Mouse (Mus musculus): Measurements from ENCODE around the gene Bbs9. TPM values are rescaled to one million over a fixed set of nuclear protein-coding genes. Genes with fewer than 3 reads are reported as not detected.

Bbs9 gene
- polyA plus RNA-seq, 1 experiment from 2014 or later, result 3.2 TPM

- 54% methylated on average over 3 of the region's 3 CpGs for WGBS (ENCODE audit: insufficient replicate concordance)
- DNase-seq, result no peak
These were observed 170.9 kb downstream of the Bbs9 start for GRCm38 (mm10) chr9:22646461-22646860.

DNA sequence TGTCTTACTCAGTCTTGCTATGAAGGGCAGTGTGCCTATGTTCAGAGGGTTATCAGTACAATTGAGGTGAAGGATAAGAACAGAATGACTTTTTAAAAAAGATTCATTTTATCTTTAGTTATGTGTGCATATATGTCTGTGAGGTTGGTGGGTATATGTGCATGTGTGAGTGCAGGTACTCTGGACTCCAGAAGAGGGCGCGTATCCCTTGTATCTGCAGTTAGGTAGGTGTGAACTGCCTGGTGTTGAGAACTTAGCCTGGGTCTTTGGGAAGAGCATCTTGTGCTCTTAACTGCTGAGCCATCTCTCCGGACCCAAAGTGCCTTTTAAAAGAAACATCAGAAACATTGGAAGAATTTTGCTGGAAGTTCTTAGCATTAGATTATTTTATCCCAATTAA is 172.6 kb downstream of the Bbs9 start:
- H3K4me3 ChIP-seq (replicated peaks), result no peak overlapping the region
- no peaks in the 10 kb centered on the region for H3K27me3 ChIP-seq
- no peaks in the 10 kb centered on the region for H3K36me3 ChIP-seq
- no peak overlapping the region for H3K27ac ChIP-seq
- no peak for ATAC-seq (ENCODE audit: low read depth)
- H3K4me2 ChIP-seq, result no peak overlapping the region
- 91% methylated on average over 3 of the region's 3 CpGs for WGBS (ENCODE audit: insufficient replicate concordance)
- H3K9ac ChIP-seq, result no peak overlapping the region
- no peaks in the 10 kb centered on the region; the same call in 1 of the 2 replicates for H3K4me1 ChIP-seq (replicated peaks)
- DNase-seq, result no peak
- 0 out of 2 replicates have a peak, but pooled peaks cover 4% of the 10 kb centered on the region for H3K9me3 ChIP-seq (replicated peaks)

More at GRCm38 (mm10) chr9:22646461-22646860, 170.9 kb downstream of the Bbs9 start:
- no peak overlapping the region for H3K4me3 ChIP-seq (replicated peaks)
- no peaks in the 10 kb centered on the region for H3K27me3 ChIP-seq
- no peak for ATAC-seq (ENCODE audit: low read depth)
- H3K36me3 ChIP-seq, result no peaks in the 10 kb centered on the region
- H3K4me1 ChIP-seq (replicated peaks), result no peaks in the 10 kb centered on the region; the same call in 1 of the 2 replicates
- no peak overlapping the region for H3K9ac ChIP-seq
- H3K4me2 ChIP-seq, result no peak overlapping the region
- no peak overlapping the region for H3K27ac ChIP-seq
- 0 out of 2 replicates have a peak, but pooled peaks cover under 1% of the 10 kb centered on the region for H3K9me3 ChIP-seq (replicated peaks)

GRCm38 (mm10) chr9:22649606-22650005 is 174.1 kb downstream of the Bbs9 start:
- ATAC-seq (ENCODE audit: low read depth), result no peak

DNA sequence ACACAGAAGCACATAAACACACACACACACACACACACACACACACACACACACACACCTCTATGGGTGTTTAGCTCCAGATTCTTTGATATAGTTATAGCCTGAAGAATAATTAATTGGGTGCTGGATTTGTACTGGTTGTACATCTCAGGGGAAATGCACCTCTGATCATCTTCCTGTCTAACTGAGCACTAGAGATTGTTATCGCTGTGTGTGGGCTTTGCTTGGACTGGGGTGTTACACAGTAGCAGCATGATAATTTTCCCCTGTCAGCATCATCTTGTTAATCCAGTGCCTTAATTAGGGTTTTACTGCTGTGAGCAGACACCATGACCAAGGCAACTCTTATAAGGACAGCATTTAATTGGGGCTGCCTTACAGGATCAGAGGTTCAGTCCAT is 175.3 kb downstream of the Bbs9 start:
- 72% methylated on average over 1 of the region's 1 CpGs for whole genome bisulfite sequencing (ENCODE audit: insufficient replicate concordance)
- DNase-seq, result no peak
- no peak for ATAC-seq (ENCODE audit: low read depth)

More at GRCm38 (mm10) chr9:22649606-22650005, 174.1 kb downstream of the Bbs9 start:
- H3K9ac ChIP-seq, result no peak overlapping the region
- H3K4me3 ChIP-seq (replicated peaks), result no peak overlapping the region
- no peak for DNase-seq
- H3K36me3 ChIP-seq, result no peaks in the 10 kb centered on the region
- 0 out of 2 replicates have a peak, but pooled peaks cover 4% of the 10 kb centered on the region for H3K9me3 ChIP-seq (replicated peaks)
- no peaks in the 10 kb centered on the region; the same call in 1 of the 2 replicates for H3K4me1 ChIP-seq (replicated peaks)
- no peak overlapping the region for H3K4me2 ChIP-seq
- H3K27me3 ChIP-seq, result no peaks in the 10 kb centered on the region
- H3K27ac ChIP-seq, result no peak overlapping the region
- 36% methylated on average over 10 of the region's 10 CpGs for WGBS (ENCODE audit: insufficient replicate concordance)

DNA sequence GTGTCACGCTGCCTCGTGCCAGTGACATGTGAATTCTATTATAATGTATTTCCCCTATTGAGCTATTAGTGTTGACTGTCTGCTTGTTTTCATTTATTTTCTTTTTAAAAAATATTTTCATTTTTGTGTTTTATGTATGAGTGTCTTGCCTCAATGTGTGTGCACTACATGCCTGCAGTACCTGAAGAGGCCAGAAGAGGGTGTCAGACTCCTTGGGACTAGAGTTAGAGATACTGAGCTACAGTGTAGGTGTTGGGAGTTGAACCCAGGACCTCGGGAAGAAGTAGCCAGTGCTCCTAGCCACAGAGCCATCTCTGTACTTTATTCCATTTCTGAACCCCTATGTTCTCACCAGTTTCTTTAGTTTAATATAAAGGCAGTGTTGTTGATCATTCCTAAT is 176.1 kb downstream of the Bbs9 start:
- Histone ChIP-seq H3K9me3 (replicated peaks) (0 out of 2 replicates have a peak, but pooled peaks cover 4% of the 10 kb centered on the region), H3K36me3 (no peaks in the 10 kb centered on the region), H3K4me2 (no peak overlapping the region), H3K4me1 (replicated peaks) (no peaks in the 10 kb centered on the region), H3K27ac (no peak overlapping the region), H3K9ac (no peak overlapping the region), H3K4me3 (replicated peaks) (no peak overlapping the region), H3K27me3 (no peaks in the 10 kb centered on the region)
- ATAC-seq (ENCODE audit: low read depth), result no peak
- DNase-seq, result no peak
- WGBS (ENCODE audit: insufficient replicate concordance), result 85% methylated on average over 3 of the region's 3 CpGs

More for the DNA sequence above, 175.3 kb downstream of the Bbs9 start:
- Histone ChIP-seq H3K27ac (no peak overlapping the region), H3K4me1 (replicated peaks) (no peaks in the 10 kb centered on the region; the same call in 1 of the 2 replicates), H3K4me3 (replicated peaks) (no peak overlapping the region), H3K36me3 (no peaks in the 10 kb centered on the region), H3K4me2 (no peak overlapping the region), H3K9ac (no peak overlapping the region), H3K9me3 (replicated peaks) (0 out of 2 replicates have a peak, but pooled peaks cover 4% of the 10 kb centered on the region), H3K27me3 (no peaks in the 10 kb centered on the region)

- Histone ChIP-seq H3K9me3 (replicated peaks) (0 out of 2 replicates have a peak, but pooled peaks cover 4% of the 10 kb centered on the region), H3K36me3 (no peaks in the 10 kb centered on the region), H3K9ac (no peak overlapping the region), H3K4me2 (no peak overlapping the region), H3K27ac (no peak overlapping the region), H3K4me1 (replicated peaks) (no peaks in the 10 kb centered on the region), H3K4me3 (replicated peaks) (no peak overlapping the region), H3K27me3 (no peaks in the 10 kb centered on the region)
- DNase-seq, result no peak
- 61% methylated on average over 11 of the region's 11 CpGs for WGBS (ENCODE audit: insufficient replicate concordance)
- ATAC-seq (ENCODE audit: low read depth), result no peak
These were observed 179.3 kb downstream of the Bbs9 start for GRCm38 (mm10) chr9:22654726-22655393.

DNA sequence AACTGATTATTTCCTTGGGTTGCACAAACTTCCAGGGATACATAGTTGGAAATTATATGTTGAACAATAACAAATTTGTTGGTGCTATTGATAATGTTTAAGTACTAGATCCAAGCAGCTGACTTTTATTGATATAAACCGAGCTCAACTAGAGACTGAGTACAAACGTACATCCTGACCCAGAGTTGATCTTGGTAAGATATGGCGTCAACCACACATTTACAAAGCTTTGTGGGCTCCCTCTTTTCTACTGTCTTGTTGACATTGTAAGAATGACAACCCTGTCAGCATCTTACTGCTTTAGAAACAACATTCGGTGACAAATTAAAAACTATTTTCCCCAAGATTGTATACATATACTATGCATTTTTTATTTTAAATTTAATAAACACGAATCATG is 181.7 kb downstream of the Bbs9 start:
- no peaks in the 10 kb centered on the region for H3K4me1 ChIP-seq (replicated peaks)
- no peak overlapping the region for H3K4me2 ChIP-seq
- ATAC-seq (ENCODE audit: low read depth), result no peak
- DNase-seq, result no peak
- H3K27me3 ChIP-seq, result no peaks in the 10 kb centered on the region
- H3K4me3 ChIP-seq (replicated peaks), result no peak overlapping the region
- no peaks in the 10 kb centered on the region for H3K36me3 ChIP-seq
- no peak overlapping the region for H3K27ac ChIP-seq
- H3K9ac ChIP-seq, result no peak overlapping the region
- WGBS (ENCODE audit: insufficient replicate concordance), result 62% methylated on average over 5 of the region's 5 CpGs
- H3K9me3 ChIP-seq (replicated peaks), result no peaks in the 10 kb centered on the region

DNA sequence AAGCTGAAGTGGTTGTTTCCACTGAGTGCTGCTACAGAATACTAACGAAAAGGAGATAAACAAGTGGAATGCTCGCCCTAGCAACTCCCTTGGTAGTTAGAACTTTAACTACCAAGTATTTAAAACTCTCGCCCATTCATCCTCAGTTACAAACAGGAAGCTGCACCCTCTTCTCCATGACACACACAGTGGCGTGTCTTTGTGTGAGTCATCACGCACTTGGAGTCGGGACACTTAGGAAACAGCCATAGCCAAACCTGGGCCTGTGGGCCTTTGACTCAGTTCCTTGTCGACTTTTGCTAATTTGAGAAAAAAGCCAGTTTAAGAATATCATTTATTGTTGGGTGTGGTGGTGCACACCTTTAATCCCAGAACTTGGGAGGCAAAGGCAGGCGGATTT is 189.6 kb downstream of the Bbs9 start:
- H3K36me3 ChIP-seq, result no peaks in the 10 kb centered on the region

GRCm38 (mm10) chr9:22672937-22673336 is 197.4 kb downstream of the Bbs9 start:
- no peak overlapping the region for H3K27ac ChIP-seq
- no peaks in the 10 kb centered on the region for H3K9me3 ChIP-seq (replicated peaks)
- no peak overlapping the region for H3K4me2 ChIP-seq
- no peak overlapping the region for H3K9ac ChIP-seq
- ATAC-seq (ENCODE audit: low read depth) (no peak), DNase-seq (no peak)
- 38% methylated on average over 2 of the region's 2 CpGs for WGBS (ENCODE audit: insufficient replicate concordance)
- H3K4me3 ChIP-seq (replicated peaks), result no peak overlapping the region
- H3K36me3 ChIP-seq, result no peaks in the 10 kb centered on the region
- H3K27me3 ChIP-seq, result no peaks in the 10 kb centered on the region
- peaks cover 2% of the 10 kb centered on the region; the same call in 1 of the 2 replicates for H3K4me1 ChIP-seq (replicated peaks)

More for the DNA sequence above, 189.6 kb downstream of the Bbs9 start:
- H3K4me2 ChIP-seq, result no peak overlapping the region
- WGBS (ENCODE audit: insufficient replicate concordance), result 68% methylated on average over 8 of the region's 8 CpGs
- no peaks in the 10 kb centered on the region for H3K27me3 ChIP-seq
- H3K4me3 ChIP-seq (replicated peaks), result no peak overlapping the region
- H3K27ac ChIP-seq, result no peak overlapping the region
- DNase-seq, result no peak
- H3K9me3 ChIP-seq (replicated peaks), result no peaks in the 10 kb centered on the region
- H3K9ac ChIP-seq, result no peak overlapping the region
- H3K4me1 ChIP-seq (replicated peaks), result no peaks in the 10 kb centered on the region
- ATAC-seq (ENCODE audit: low read depth), result no peak

- Histone ChIP-seq H3K4me3 (replicated peaks) (no peak overlapping the region), H3K9me3 (replicated peaks) (no peaks in the 10 kb centered on the region), H3K4me2 (no peak overlapping the region), H3K36me3 (no peaks in the 10 kb centered on the region), H3K27me3 (no peaks in the 10 kb centered on the region), H3K9ac (no peak overlapping the region), H3K4me1 (replicated peaks) (peaks cover 17% of the 10 kb centered on the region), H3K27ac (no peak overlapping the region; the same call in 1 of the 2 replicates)
- DNase-seq, result no peak
- ATAC-seq (ENCODE audit: low read depth), result no peak
- 80% methylated on average over 7 of the region's 7 CpGs for WGBS (ENCODE audit: insufficient replicate concordance)
These were observed 201.8 kb downstream of the Bbs9 start for GRCm38 (mm10) chr9:22677132-22677829.

- Histone ChIP-seq H3K27me3 (no peaks in the 10 kb centered on the region), H3K9ac (no peak overlapping the region), H3K9me3 (replicated peaks) (no peaks in the 10 kb centered on the region), H3K36me3 (no peaks in the 10 kb centered on the region), H3K4me1 (replicated peaks) (peaks cover 17% of the 10 kb centered on the region), H3K27ac (no peak overlapping the region; the same call in none of the 2 replicates), H3K4me3 (replicated peaks) (no peak overlapping the region), H3K4me2 (no peak overlapping the region)
- DNase-seq, result no peak
- WGBS (ENCODE audit: insufficient replicate concordance), result 60% methylated on average over 4 of the region's 4 CpGs
- ATAC-seq (ENCODE audit: low read depth), result 0 out of 2 replicates have a peak, but pooled peaks have one; percentile 18
These were observed 202.5 kb downstream of the Bbs9 start for GRCm38 (mm10) chr9:22677997-22678396.
